Mouse (Mus musculus): Measurements from ENCODE around the gene Oxtr. TPM values are rescaled to one million over a fixed set of nuclear protein-coding genes. Genes with fewer than 3 reads are reported as not detected.

Gene Oxtr
- polyA plus RNA-seq, 1 experiment from 2014 or later: 0.12 TPM

DNA sequence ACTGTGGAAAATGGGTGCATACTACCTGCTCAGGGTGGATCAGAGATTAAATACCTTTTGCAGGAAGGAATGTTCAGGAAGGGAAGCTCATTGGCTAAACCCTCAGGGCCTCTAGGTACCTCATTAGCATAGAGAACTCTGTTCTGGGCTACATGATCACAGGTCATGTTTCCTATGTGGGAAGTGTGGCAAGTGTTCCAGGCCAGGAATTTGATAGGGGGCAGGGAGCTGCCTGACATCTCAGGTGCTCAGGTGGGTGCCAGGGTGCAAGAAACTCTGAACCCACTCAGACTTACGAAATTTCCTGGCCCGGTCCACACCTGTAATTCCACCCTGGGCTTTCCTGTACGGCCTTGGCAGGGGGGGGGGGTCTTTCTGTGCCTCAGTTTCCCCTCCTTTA is 9.0 kb upstream of the Oxtr start:
- Histone ChIP-seq H3K9me3 (no peaks in the 10 kb centered on the region), H3K4me3 (replicated peaks) (no peak overlapping the region), H3K4me1 (0 out of 2 replicates have a peak, but pooled peaks cover 3% of the 10 kb centered on the region), H3K27me3 (replicated peaks) (no peaks in the 10 kb centered on the region), H3K36me3 (no peaks in the 10 kb centered on the region), H3K27ac (no peak overlapping the region), H3K9ac (no peak overlapping the region), H3K4me2 (no peak overlapping the region)
- ATAC-seq (ENCODE audit: insufficient read depth, low FRiP score, low read depth): no peak
- WGBS: 83% methylated on average over 2 of the region's 3 CpGs

DNA sequence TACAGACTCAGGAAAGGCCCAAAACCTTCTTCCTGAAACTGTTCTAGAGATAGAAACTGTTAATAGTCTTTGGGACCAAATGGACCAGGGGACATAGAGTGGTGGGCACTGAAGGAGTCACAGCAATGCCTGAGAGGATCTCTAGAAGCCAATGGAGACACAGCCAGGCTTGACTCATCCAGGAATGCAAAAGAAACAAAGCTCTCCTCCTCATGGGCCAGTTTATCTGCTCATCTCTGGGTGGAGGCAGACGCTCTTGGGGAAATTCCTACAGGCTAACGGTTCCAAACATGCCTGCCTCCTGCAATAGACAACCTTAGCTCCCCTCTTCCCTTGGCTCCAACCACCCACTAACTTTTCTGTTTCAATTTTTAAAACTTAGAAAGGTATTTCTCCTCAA is 7.7 kb upstream of the Oxtr start:
- H3K36me3 ChIP-seq: no peaks in the 10 kb centered on the region
- H3K4me2 ChIP-seq: no peak overlapping the region
- H3K27ac ChIP-seq: no peak overlapping the region
- H3K4me1 ChIP-seq: 0 out of 2 replicates have a peak, but pooled peaks cover 3% of the 10 kb centered on the region
- ATAC-seq (ENCODE audit: insufficient read depth, low FRiP score, low read depth): no peak
- no peak overlapping the region for H3K4me3 ChIP-seq (replicated peaks)
- WGBS: 61% methylated on average over 2 of the region's 2 CpGs
- H3K9ac ChIP-seq: no peak overlapping the region
- H3K9me3 ChIP-seq: no peaks in the 10 kb centered on the region
- no peaks in the 10 kb centered on the region for H3K27me3 ChIP-seq (replicated peaks)

DNA sequence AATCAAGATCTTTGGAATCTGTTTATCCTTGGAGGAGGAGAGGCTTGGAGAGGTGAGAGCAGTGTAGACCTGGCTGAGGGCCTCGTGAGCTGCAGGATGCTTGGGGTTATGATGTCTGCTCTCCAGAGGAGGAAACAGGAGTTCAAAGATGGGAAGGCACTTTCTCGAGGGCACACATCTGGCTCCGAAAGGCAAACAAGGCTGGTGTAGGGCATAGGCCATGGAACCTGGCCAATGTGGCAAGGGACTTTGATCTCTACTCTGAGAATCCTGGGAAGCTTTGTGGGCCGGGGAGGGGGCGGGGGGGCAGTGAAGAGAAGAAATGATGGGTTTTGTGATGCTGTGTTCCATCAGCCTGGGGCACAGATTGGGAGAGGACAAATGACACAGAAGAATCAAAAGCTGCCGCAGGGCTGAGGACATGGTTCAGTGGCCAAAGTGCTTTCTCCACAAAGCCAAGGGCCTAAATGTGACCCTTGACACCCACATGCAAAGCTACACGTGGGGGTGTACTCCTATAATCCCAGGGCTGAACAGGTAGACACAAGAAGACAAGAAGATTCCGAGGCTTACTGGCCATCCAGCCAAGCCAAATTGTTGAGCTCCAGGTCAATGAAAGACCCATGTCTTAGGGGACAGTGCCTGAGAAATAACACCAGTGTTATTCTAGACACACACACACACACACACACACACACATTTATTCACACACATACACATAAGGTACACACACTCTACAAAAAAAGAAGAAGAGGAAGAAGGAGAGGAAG is 6.7 kb upstream of the Oxtr start:
- Histone ChIP-seq H3K4me1 (0 out of 2 replicates have a peak, but pooled peaks cover 3% of the 10 kb centered on the region), H3K4me2 (no peak overlapping the region), H3K36me3 (no peaks in the 10 kb centered on the region), H3K4me3 (replicated peaks) (no peak overlapping the region), H3K27ac (no peak overlapping the region), H3K9me3 (no peaks in the 10 kb centered on the region), H3K9ac (no peak overlapping the region), H3K27me3 (replicated peaks) (no peaks in the 10 kb centered on the region)
- no peak for ATAC-seq (ENCODE audit: insufficient read depth, low FRiP score, low read depth)
- WGBS: 72% methylated on average over 8 of the region's 8 CpGs

DNA sequence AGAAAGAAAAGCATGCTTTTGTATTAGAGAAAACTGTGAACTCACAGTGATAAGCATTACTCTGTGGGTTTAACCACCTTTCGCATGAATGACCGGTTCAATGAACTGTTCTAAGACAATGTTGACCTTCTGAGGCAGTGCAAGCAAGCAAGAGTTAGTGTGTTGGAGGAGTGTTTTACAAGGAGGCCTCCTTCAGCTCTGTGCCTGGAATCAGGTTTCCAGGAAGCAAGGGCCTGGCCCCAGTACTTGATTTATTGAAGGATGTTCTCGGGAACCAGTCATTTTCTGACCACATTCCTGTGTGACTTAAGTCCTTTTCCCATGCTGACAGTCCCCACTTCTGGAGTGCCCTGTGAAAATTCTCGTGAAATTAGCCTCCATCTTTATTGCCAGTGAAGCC is 5.5 kb upstream of the Oxtr start:
- peaks cover 5% of the 10 kb centered on the region for H3K27me3 ChIP-seq (replicated peaks)
- peaks cover 9% of the 10 kb centered on the region for H3K4me1 ChIP-seq
- no peak overlapping the region for H3K27ac ChIP-seq

DNA sequence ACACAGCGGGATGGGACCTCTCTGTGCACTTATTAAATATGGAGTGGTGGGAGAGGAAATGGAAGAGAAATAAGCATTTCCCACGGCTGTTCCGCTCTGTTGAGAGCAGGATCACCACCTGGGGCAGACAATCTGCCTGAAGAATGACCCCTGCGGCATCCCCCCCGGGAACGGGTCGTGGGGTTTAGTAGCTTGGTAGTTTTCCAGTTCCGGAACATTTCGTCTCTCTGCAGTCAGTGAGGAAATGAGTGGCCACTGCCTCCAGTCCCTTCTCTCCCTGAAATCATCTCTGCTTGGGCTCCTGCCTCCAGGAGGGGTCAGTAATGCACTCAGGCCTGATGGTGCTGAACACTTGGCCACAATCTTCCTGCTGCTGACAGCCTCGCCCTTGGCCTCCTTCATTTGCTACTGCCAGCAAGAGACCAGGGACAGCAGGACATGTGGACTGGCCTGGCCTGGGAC is 4.9 kb upstream of the Oxtr start:
- peaks cover 11% of the 10 kb centered on the region for H3K27me3 ChIP-seq (replicated peaks)
- no peak overlapping the region for H3K27ac ChIP-seq
- H3K4me1 ChIP-seq: peaks cover 15% of the 10 kb centered on the region
- H3K9me3 ChIP-seq: no peaks in the 10 kb centered on the region
- WGBS: 55% methylated on average over 10 of the region's 10 CpGs
- ATAC-seq (ENCODE audit: insufficient read depth, low FRiP score, low read depth): no peak
- no peak overlapping the region for H3K9ac ChIP-seq
- no peak overlapping the region for H3K4me2 ChIP-seq
- no peaks in the 10 kb centered on the region for H3K36me3 ChIP-seq
- no peak overlapping the region for H3K4me3 ChIP-seq (replicated peaks)

More for the DNA sequence above, 5.5 kb upstream of the Oxtr start:
- H3K4me3 ChIP-seq (replicated peaks): no peak overlapping the region
- no peak overlapping the region for H3K9ac ChIP-seq
- H3K4me2 ChIP-seq: no peak overlapping the region
- no peaks in the 10 kb centered on the region for H3K9me3 ChIP-seq
- WGBS: 37% methylated on average over 4 of the region's 4 CpGs
- H3K36me3 ChIP-seq: no peaks in the 10 kb centered on the region
- ATAC-seq (ENCODE audit: insufficient read depth, low FRiP score, low read depth): peak; percentile 53

DNA sequence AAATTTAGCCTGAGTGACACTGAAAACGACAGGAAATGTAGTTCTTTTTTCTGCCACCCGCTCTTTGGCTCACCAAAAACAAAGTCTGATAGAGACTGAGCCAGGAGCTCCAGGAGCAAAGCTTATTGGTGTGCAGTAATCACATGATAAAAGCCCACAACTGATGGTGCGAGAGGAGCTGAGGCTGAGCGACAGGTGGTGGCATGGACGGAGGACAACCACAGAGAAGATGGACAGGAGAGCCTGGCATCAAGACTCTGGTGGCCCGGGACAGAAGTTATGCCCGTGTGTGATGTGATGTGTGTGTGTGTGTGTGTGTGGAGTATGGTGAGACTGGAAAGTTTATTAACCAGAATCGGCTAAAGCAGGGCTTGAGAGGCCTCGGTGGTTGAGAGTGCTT is 3.6 kb upstream of the Oxtr start:
- Histone ChIP-seq H3K4me2 (no peak overlapping the region), H3K36me3 (no peaks in the 10 kb centered on the region), H3K4me3 (replicated peaks) (no peak overlapping the region), H3K27ac (no peak overlapping the region), H3K27me3 (replicated peaks) (peaks cover 24% of the 10 kb centered on the region), H3K4me1 (peaks cover 23% of the 10 kb centered on the region), H3K9me3 (no peaks in the 10 kb centered on the region), H3K9ac (no peak overlapping the region)
- 88% methylated on average over 9 of the region's 9 CpGs for WGBS
- no peak for ATAC-seq (ENCODE audit: insufficient read depth, low FRiP score, low read depth)

DNA sequence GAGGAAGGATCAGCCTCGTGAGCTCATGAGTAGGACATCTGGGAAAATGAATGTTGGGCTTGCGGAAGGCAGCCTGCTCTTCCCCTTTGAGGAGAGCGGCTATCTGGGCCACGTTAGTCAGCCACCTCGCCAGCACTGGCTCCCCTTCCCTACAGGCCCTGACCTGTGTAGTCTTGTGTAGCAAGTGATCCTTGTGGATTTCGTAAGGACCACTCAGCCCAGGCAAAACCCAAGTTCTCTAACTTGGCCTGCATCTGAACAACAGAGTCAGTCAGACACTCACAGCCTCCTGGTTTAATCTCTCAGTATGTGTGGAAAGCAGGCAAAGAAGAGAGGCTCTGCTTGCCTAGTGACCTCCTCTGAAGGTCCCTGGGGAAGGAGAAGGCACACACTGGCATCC is 2.9 kb upstream of the Oxtr start:
- Histone ChIP-seq H3K9ac (no peak overlapping the region), H3K27ac (no peak overlapping the region), H3K4me1 (peaks cover 23% of the 10 kb centered on the region), H3K4me3 (replicated peaks) (no peak overlapping the region), H3K27me3 (replicated peaks) (peaks cover 31% of the 10 kb centered on the region), H3K9me3 (no peaks in the 10 kb centered on the region), H3K4me2 (no peak overlapping the region), H3K36me3 (no peaks in the 10 kb centered on the region)
- 83% methylated on average over 6 of the region's 6 CpGs for WGBS
- no peak for ATAC-seq (ENCODE audit: insufficient read depth, low FRiP score, low read depth)

DNA sequence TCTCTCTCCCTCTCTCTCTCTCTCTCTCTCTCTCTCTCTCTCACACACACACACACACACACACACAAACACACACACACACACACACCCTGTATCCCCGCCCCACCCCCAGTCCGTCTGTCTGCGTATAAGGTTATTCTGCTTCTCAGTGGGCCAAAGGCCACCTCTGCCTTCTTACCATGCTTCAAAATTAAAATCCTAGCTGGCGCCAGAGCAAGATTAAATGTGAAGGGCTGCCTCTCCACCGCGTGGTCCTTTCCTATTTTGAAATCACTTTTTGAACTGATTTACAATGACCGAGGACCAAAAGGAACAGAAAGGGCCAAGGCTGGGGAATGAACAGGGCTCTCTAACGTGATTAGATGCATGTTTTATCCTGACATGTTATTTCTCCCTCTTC is 1.8 kb upstream of the Oxtr start:
- Histone ChIP-seq H3K4me2 (no peak overlapping the region), H3K9me3 (no peaks in the 10 kb centered on the region), H3K4me1 (peaks cover 23% of the 10 kb centered on the region), H3K9ac (no peak overlapping the region), H3K27me3 (replicated peaks) (peaks cover 41% of the 10 kb centered on the region), H3K4me3 (replicated peaks) (no peak overlapping the region), H3K36me3 (no peaks in the 10 kb centered on the region), H3K27ac (no peak overlapping the region)
- no peak for ATAC-seq (ENCODE audit: insufficient read depth, low FRiP score, low read depth)
- 76% methylated on average over 8 of the region's 8 CpGs for WGBS

DNA sequence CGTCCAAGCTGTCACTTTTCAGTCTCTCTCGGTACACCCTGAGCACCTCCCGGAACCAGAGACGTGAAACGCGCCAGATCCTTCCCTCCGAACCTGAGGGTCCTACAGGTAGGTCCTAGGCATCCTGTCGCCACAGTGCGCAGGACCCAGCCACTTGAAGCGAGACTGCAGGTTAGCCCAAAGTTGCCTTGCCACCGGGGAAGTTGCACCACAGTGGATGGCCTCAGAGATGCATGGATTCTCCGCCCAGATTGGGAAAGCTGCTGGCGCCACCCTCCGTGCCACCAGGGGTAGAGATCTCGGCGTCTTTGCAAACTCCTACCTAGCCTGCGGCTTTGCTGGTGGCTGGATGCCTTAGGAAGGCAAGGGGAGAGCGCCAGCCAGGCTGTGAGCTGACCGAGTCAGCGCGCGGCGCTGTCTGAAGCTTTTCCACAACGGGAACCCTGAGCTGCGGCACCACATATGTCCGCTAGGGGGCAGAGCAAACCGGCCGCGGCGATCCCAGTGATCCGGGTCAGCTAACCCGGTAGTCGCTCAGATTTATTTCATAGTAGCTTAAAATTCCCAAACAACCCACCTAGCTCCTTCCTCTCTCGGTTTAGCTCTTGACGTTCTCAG is 991 bp upstream of the Oxtr start:
- H3K27ac ChIP-seq: no peak overlapping the region
- H3K4me2 ChIP-seq: peak overlapping the region; percentile 94
- H3K4me1 ChIP-seq: peaks cover 23% of the 10 kb centered on the region
- H3K9me3 ChIP-seq: no peaks in the 10 kb centered on the region
- H3K9ac ChIP-seq: no peak overlapping the region
- H3K36me3 ChIP-seq: no peaks in the 10 kb centered on the region
- 2% methylated on average over 35 of the region's 35 CpGs for WGBS
- peak; percentile 40; the same call in 1 of the 2 replicates for ATAC-seq (ENCODE audit: insufficient read depth, low FRiP score, low read depth)
- peaks cover 41% of the 10 kb centered on the region for H3K27me3 ChIP-seq (replicated peaks)
- peak overlapping the region; percentile 43 for H3K4me3 ChIP-seq (replicated peaks)

DNA sequence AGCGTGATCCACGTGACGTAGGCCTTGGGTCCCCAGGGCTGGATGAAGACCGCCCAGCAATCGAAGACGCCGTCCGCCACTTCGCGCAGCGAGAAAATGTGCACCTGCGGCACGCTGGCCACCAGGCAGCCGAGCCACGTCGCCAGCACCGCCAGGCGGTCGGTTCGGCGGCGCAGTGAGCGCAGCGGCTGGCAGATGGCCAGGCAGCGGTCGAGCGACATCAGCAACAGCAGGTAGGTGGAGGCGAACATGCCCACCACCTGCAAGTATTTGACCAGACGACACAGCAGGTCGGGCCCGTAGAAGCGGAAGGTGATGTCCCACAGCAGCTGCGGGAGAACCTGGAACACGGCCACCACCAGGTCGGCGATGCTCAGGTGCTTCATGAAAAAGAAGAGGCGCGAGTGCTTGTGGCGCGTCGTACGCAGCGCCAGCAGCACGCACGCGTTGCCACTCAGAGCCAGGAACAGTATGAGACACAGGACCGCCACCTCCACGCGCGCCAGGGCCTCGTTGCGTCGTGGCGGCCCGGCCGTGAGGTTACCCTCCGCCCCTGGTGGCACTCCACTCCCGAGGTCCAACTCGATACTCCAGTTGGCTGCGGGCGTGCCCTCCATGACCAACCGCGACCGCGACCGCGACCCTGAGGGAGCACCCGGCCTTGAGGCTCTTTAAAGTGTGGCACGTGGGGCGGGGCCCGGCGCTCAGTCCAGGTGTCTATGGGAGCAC is 398 bp downstream of the Oxtr start:
- Histone ChIP-seq H3K9me3 (no peaks in the 10 kb centered on the region), H3K4me3 (replicated peaks) (peak overlapping the region; percentile 43), H3K27ac (no peak overlapping the region), H3K27me3 (replicated peaks) (peaks cover 41% of the 10 kb centered on the region), H3K9ac (no peak overlapping the region), H3K4me2 (peak overlapping the region; percentile 94), H3K36me3 (no peaks in the 10 kb centered on the region), H3K4me1 (peaks cover 20% of the 10 kb centered on the region)
- WGBS: 4% methylated on average over 72 of the region's 72 CpGs
- peak; percentile 39; the same call in 1 of the 2 replicates for ATAC-seq (ENCODE audit: insufficient read depth, low FRiP score, low read depth)

DNA sequence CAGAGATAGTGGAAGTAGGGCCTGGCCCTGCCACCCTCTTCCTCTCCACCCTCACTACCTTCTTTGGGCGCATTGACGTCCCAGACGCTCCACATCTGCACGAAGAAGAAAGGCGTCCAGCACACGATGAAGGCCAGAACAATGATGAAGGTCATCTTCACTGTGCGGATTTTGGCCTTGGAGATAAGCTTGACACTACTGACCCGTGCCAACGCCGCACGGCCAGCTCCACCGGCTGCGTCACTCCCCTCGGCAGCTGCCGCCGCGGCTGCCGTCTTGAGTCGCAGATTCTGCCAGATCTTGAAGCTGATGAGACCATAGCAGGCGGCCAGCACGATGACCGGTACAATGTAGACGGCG is 942 bp downstream of the Oxtr start:
- Histone ChIP-seq H3K9me3 (no peaks in the 10 kb centered on the region), H3K36me3 (no peaks in the 10 kb centered on the region), H3K27ac (no peak overlapping the region), H3K27me3 (replicated peaks) (peaks cover 41% of the 10 kb centered on the region), H3K4me3 (replicated peaks) (peak overlapping the region; percentile 43), H3K4me2 (peak overlapping the region; percentile 94), H3K4me1 (peaks cover 20% of the 10 kb centered on the region), H3K9ac (no peak overlapping the region)
- no peak for ATAC-seq (ENCODE audit: insufficient read depth, low FRiP score, low read depth)
- 33% methylated on average over 24 of the region's 24 CpGs for WGBS

DNA sequence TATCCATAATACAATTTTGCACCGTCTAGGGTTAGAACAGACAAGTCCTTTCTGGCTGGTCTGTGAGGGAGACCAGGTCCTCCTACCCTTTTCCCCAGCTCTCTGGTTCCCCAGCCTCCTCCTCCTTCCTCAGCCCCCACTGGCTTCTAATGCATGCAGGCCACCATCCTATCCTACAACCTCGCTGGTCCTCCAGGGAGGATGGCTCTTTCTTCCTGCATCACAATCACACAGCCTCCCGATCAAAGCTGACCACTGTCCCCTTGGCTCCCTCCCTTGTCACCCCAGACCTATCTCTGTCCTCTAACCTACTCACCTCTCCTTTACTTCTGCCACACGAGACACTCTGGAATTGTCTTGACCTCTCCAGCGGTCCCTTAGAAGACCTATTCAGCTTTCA is 1.8 kb downstream of the Oxtr start:
- no peaks in the 10 kb centered on the region for H3K9me3 ChIP-seq
- H3K9ac ChIP-seq: no peak overlapping the region
- 77% methylated on average over 5 of the region's 5 CpGs for WGBS
- H3K4me1 ChIP-seq: peaks cover 20% of the 10 kb centered on the region
- no peak overlapping the region for H3K4me2 ChIP-seq
- H3K27ac ChIP-seq: no peak overlapping the region
- H3K36me3 ChIP-seq: no peaks in the 10 kb centered on the region
- ATAC-seq (ENCODE audit: insufficient read depth, low FRiP score, low read depth): no peak
- H3K4me3 ChIP-seq (replicated peaks): no peak overlapping the region
- peaks cover 41% of the 10 kb centered on the region for H3K27me3 ChIP-seq (replicated peaks)
